Mouse (Mus musculus): ENCODE results near the gene Hapln2.

DNA sequence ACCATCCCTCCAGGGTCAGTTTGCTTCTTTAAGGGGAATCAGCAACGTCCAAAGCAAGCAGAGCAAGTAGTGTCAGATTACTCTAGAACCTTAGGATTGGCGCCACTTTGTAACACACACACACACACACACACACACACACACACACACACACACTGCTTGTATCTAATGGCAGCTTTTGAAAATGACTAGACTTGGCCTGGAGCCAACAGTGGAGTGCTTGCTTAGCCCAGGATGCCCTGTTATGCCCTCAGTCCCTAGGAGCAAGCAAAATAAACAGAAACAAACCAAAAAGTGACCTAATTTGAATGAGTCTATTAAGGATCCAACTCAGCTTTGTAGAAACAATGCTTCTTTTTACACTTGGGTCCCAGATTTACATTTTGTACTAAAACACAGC, 41.0 kb upstream of the Hapln2 start:
- TF ChIP-seq CTCF (IDR thresholded peaks at IDR 0.05; ENCODE audit: extremely low read depth, insufficient read depth, insufficient read length, insufficient replicate concordance) (no peak), POLR2A (IDR thresholded peaks at IDR 0.05; ENCODE audit: low read depth, low read length) (no peak)

Measured in spleen, adult 2 months (tissue).